Mouse (Mus musculus) liver, postnatal 0 days (tissue): Measurements from ENCODE around the gene Zfp553.

Experiments used
- CTCF ChIP-seq: sonication (generic); IDR thresholded peaks from 2 replicates; pipeline ENCODE4 v1.5.1; 2016; ENCODE audit warnings: antibody characterized with exemption, low read depth
- EP300 ChIP-seq: IDR thresholded peaks from 2 replicates; pipeline ENCODE4 v1.6.1; 2016; ENCODE audit warnings: antibody characterized with exemption, low read depth, mild to moderate bottlenecking

DNA sequence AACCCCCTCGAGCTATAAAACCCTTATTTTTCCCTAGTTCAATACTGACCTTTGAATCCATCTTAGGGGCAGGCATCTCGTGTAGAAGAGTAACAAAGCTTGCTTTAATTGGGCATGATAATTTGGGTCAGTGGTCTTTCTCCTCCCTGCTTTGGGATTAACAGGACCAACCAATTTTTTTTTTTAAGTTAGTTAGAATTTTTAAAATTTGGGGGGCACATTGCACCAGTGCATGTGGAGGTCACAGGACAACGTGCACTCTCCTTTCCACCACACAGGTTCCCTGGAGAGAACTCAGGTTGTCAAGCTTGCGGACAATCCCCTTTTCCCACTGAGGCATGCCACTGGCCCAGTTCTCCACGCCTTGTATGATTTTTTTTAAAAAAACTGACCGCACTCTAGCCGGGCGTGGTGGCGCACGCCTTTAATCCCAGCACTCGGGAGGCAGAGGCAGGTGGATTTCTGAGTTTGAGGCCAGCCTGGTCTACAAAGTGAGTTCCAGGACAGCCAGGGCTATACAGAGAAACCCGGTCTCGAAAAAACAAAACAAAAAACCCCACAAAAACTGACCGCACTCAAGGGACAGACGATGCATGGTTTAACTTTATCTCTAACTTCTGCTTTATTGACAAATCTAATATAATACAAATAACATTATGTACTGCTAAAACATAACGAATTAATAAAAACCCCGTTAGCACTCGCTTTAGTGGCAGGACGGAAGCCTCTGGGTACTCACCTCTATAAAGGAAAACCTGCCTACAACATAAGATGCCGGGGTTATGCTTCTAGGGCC, 837 bp upstream of the Zfp553 start:
- TF ChIP-seq CTCF (no peak), EP300 (no peak)
